Mouse (Mus musculus): Measurements from ENCODE around the gene Mbnl1.

DNA sequence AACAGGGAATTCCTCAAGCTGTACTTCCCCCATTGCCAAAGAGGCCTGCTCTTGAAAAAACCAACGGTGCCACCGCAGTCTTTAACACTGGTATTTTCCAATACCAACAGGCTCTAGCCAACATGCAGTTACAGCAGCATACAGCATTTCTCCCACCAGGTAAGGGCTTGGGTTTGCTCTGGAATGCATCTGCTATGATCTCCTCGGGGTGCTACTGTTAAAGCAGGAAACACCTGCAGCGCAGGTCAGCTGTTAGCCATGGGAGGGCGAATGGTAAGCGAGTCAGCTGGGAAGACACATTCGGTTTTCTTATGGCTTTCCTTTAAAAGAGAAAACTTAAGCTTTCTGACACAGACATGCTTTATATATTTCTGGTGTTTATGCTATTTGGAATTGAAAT, 143.0 kb downstream of the Mbnl1 start:
- TF ChIP-seq CTCF (IDR thresholded peaks at IDR 0.05; ENCODE audit: control insufficient read depth, insufficient read depth, low read length) (no peak), POLR2A (IDR thresholded peaks at IDR 0.05; ENCODE audit: borderline replicate concordance, control insufficient read depth, low read depth, low read length) (no peak)
